Mouse (Mus musculus): ENCODE measurements at regions not wholly inside any gene's neighbourhood (a gene's known extent, or its start where the extent isn't known, plus 50 kb on each side); places are given as distances from the start of the nearest gene placed in this dataset.

DNA sequence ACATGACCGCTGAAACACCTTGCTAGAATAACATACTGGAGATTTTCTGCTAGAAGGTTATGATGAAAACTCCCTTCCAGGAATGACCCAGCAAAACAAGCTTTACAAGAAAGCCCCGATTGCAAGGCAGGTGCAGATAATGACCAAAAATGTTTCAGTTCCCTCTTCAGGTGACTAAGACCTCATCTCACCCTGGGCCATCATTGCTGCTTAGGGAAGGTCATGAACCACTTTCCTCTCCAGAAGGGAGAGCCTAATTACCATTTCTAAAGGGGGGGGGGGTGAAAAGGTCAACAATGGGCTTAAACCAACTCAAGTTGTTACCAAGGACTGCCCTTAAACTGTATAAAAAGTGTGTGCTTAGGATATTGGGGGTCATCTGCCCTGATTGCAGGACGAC, 59.8 kb upstream of the Speer4c start:
- DNase-seq (ENCODE audit: low spot score), result no peak

DNA sequence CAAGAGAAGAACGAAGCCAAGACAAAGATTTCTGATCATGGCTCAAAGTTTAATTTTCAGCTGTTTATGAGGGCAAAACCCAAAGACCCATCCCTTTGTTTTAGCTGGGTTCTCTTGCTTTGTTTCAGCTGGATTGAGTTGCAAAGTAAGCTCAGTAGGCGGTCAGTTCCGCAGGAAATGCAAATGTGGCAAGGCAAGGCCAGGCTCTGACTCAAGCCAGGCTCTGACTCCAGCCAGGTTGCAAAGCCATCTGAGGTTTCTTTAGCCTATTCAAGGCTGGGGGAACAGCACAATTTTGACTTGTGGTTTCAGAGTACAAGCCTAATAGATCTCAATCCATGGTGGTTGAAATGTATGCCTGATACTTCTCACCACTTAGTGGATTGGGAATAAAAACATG, 60.5 kb upstream of the Speer4c start:
- no peak for DNase-seq (ENCODE audit: low spot score)

DNA sequence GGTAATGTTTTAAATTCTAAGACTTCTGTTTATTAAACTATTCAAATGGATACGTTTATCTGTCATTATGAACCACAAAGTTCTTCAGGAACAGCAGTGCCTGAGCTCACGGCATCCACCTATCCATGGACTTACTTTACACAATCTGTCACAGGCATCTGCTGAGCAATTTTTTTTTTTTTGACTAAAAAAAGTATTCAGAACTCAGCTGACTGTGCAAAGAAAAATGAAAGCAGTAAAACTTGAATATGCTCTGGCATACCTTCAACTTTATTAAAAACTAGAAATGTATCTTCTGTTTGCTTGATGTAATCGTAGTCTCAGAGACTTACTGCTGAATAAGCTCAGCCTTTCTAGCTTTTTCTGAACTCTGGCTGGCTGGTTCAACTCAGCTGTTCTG, 62.0 kb upstream of the Speer4c start:
- DNase-seq (ENCODE audit: low spot score), result no peak

DNA sequence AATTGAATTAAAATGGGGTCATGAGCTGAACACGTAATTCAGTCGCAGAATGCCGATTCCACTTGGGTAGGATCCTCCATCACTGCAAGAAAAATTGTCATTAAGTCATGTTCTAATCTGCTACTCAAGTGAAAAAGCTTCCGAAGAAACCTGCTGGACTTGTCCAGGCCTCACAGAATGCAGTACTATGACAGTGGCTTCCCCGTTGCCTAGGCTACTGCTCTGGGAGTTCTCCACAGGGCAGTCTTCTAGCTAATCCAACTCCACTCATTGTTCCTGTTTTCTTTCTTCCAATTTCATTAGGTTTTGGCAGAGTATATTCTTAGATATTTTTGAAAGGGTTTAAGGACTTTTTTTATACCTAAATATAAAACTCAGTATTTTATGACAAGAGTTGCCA, 89.5 kb upstream of the Speer4c start:
- peak; percentile 6 for DNase-seq (ENCODE audit: low spot score)

DNA sequence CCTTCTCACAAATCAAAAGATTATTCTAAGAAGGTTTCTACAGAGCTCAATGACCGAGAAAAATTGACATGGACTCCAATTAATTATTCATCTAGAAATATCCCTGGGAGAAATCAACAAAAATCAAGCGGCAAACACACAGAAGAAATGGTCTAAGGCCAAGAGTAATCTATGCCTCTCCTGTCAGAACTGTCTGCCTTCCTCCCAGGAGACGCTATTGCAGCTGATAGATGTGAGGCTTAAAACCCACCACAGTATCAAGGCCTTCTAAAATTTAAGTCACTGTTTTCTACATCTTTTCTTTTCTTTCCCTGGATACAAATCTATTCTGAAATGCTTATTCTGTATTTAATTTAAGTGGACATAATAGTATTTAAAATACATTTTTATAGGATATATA, 102.8 kb upstream of the Speer4c start:
- no peak for DNase-seq (ENCODE audit: low spot score)

DNA sequence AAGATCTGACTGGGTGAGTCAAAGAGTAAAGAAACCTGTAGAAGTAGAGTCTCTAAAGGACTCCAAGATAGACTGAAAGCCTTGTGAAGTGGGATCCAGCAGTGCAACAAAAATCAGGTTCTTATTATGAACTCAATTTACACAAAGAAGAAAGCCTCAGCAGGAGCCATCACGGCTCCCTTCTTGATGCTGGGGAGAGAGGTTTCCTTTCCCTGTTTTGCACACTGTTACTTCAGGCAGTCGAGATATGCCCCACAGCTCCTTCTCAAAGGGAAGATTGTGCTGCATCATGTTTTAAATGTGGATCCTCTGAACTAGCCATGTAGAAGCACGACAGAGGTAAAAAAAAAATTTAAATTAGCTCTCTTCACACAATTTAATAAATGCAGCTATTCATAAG, 103.3 kb upstream of the Speer4c start:
- no peak for DNase-seq (ENCODE audit: low spot score)

DNA sequence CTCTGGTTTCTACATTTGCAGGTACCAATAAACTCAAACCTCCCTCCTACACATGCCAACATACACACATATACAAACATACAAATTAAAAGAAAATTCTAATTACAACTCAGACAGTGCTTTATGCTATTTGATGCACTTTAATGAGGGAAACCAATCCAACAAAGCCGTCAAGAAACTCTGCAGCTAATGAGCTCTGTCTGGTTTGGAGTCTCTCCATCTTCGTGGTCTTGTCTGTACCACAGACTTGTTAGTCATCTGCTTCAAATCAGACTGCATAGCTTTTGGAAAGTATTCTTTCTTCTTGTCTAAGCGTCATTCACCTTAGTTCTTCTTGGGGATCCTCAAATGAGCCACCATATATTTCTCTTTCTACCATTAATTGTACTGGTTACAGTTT, 108.9 kb upstream of the Speer4c start:
- DNase-seq (ENCODE audit: low spot score), result no peak

DNA sequence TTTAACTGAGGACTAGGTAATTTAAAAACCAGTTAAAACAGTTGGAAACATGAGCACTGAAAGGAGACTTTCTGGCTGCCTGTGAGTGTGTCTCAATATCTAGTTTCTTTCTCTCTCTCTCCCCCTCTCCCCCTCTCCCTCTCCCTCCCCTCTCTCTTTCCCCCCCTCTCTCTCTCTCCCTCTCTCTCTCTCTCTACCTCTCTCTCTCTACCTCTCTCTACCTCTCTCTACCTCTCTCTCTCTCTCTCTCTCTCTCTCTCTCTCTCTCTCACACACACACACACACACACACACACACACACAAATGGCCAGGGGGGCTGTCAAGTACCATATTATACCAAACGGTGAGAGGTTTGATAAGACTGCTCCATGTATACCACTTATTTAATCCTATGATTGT, 103.0 kb upstream of the Cacna2d1 start:
- DNase-seq (ENCODE audit: low spot score), result no peak

DNA sequence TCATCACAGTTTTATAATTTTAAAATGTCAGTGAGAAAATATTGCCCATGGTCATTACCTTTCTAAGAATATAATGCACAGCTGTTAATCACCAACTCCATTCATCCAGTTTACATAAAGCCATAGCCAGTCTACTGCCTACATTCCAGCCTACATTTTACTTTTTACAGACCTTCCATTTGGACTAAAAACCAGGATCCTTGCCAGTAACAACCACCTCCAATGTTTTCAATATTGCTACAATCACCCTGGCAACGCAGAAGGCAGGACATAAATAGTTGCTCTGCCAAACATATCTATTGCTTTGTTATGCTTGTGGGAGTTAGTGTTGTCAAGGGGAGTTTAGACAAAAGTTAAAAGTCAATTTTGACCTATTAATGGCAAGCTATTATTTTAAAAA, 102.2 kb upstream of the Cacna2d1 start:
- DNase-seq (ENCODE audit: low spot score), result no peak

DNA sequence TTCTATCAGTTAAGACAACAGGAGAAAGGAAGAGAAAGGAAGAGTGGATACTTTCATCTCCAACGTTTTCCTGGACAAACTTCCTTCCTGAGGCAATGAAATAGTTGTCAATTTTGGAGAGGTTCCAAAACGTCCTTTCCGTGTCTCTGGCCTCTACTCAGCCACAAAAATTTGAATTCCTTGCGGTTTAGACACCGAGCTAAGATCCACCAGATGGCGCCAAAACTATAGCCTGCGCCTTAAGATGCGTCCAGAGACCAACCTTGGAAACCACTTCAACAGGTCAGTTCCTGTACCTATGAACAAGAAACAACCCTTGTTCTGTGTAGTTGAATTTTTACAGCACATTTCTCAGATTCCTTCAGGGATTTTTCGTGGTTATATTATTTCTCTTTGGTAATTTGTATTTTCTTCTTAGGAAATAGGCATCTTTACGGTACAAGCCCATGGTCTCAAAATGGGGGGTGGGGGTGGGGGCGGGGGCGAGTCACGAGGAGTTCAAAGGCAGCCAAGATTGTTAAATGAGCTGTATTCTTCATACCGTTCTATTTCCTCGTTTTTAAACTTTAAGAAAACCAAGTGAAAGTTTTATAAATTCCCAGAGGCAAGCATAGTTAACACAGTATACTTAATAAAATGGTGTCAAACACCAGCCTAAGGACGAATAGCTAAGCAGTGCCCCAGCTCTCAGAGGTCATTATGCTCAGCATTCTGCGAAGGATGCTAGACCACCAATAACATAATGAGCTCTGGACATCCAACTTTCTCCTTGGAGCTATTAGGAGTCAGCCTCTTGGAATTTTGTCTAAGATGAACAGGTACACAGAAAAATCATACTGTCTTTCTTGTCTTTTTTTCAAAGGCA, 96.2 kb upstream of the Cacna2d1 start:
- DNase-seq (ENCODE audit: low spot score), result peak; percentile 88

DNA sequence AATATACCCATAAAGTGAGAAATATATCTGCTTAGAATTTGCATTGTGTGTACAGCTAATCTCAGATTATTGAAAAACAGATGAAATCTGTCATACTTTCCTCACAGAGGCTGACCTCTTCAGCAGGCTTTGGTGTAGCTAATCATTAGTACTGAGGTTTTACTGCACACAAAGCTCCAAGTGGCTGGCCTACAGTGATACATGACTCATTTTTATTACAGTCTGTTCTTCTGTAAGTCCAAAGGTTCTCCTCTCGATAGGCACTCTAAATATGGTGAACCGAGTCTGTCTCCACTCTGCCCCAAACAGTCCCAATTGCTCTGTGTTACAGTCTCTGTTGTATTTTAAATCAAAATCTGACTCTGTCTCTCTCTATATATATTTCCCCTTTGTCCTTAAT, 87.7 kb upstream of the Cacna2d1 start:
- DNase-seq (ENCODE audit: low spot score), result no peak

DNA sequence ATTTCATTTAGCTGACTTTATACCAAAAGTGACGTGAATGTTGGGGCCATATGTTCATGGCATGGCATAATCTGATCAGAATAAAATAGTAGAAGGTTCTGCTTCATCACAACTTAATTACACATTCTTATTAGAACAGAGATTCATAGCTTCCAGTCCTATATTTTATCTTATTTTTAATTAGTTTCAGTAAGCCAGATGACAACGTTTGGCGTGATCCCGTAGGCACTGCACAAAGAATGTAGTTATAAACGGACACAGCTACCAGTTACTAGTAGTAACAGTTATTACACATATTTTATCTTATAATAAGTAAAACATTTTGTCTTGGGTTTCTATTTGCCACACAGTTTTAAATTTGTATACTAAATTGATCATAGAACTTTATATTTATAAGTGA, 85.0 kb upstream of the Cacna2d1 start:
- DNase-seq (ENCODE audit: low spot score), result no peak

DNA sequence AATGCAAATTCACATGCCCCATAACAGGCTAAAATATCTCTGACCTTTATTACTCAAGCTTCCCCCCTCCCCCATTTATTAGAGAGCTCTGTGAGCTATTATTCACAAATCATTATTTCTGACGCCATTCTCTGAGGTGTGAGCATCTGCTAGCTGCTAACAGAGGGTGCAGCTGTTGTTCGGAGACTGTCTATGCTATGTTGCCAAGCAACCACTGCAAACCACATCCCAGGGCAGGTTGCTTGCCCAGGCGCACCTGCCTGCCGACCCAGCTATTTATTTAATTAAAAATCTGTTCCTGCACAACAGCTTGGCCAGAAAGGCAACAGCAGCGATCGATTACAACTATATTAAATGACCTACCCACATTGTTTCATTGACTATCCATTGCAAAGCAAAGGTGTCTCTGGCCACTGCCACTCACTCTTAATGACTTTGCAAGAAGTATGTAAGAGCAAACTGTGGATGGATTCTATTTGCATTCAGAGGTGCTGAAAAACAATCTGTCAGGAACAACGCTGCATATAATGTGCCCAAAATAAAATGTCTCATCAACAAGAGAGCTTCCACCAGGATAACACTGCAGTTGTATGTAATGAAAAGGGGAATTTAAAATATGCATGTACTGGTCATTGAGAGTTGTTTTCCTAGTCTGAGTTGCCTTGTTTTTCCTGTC, 84.2 kb upstream of the Cacna2d1 start:
- DNase-seq (ENCODE audit: low spot score), result peak; percentile 20

DNA sequence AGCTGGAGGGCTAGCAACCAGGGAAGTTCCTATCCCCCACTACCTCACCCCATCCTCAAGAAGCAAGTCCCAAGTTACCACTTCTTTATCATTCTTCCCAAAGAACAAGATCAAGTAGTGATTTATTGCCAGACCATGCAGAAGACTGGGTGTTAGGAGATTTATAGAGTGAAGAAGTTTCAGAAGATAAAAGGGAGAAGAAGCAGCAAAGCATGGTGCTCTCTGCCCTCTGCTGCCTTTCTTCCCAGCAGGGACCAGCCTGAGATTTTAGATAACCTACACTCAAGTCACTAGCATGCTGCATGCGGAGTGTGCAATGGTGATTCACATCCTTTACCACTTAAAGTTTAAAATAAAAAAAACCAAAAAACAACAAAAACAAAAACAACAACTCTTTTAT, 79.7 kb upstream of the Cacna2d1 start:
- DNase-seq (ENCODE audit: low spot score), result no peak

DNA sequence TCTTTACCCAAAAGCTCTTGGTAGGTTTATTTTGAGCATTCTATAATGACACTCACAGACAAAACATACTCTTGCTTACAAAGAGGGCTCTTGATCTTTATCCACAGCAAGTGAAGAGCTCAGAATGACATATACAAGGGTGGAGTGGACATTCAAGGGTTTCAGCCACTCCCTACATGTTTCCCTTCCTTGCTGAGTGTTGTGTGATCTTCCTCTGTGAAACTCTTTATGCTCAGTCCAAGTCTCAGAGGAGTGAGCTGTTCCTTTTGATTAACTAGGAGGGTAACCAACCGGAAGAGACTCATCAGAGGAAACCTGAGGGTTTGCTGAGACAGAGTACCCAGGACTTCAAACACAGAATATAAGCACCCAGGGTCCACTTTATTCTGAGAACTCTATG, 77.5 kb upstream of the Cacna2d1 start:
- DNase-seq (ENCODE audit: low spot score), result no peak

DNA sequence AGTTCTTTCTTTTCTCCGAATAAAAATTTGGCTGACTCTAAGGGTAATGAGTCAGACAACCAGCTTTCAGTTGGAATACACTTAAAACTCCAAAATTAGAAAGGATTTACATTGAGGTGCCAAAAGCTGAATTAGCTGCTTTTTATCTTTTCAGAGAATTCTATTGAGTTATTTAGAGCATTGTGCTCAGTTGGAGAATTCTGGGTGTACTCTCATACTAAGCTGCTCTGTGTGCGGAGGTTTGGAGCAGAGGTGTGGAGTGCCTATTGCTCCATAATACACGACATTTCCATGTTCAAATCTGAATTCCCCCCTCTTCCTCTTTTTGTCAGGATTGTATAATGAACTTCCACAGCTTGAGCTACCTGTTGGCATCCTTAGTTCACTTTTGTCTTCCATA, 60.4 kb upstream of the Cacna2d1 start:
- no peak for DNase-seq (ENCODE audit: low spot score)

DNA sequence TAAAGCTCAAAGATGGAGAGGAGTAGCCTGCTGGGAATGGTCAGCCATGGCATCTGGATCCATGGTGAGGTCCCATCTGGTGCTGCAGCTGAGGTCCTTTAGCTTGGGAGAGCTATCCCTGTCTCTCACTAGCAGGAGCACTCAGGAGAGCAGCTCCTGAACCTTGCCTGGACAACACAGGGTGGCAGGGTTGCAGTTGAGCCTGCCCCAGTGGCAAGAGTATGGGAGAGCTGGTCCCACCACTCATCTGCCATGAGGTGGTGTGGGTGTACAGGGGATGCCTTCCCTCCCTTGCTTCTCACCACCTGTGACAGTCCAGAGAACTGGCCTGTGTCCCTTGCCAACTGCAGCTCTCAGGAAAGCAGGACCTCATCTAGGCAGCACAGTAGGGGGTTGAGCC, 51.5 kb upstream of the Cacna2d1 start:
- DNase-seq (ENCODE audit: low spot score), result no peak

Data from embryo, embryonic 10 days (tissue).